Mouse (Mus musculus): Measurements from ENCODE around the gene Scgb2b26.

The Scgb2b26 gene

GRCm38 (mm10) chr7:33944940-33945339 lies at the start of gene Scgb2b26:
Gene Scgb2b26 (minus strand): TSS chr7:33945040.
- no peak for DNase-seq (ENCODE audit: low spot score in 2 of 2)

GRCm38 (mm10) chr7:33982281-33982680 lies 37.4 kb upstream of the Scgb2b26 start:
- DNase-seq (ENCODE audit: low spot score in 2 of 2): peak in 1 of 2 experiments; percentile 9

- no peak for DNase-seq (ENCODE audit: low spot score in 2 of 2)
Observed at GRCm38 (mm10) chr7:33902982-33903381, 41.9 kb downstream of the Scgb2b26 start.

DNA sequence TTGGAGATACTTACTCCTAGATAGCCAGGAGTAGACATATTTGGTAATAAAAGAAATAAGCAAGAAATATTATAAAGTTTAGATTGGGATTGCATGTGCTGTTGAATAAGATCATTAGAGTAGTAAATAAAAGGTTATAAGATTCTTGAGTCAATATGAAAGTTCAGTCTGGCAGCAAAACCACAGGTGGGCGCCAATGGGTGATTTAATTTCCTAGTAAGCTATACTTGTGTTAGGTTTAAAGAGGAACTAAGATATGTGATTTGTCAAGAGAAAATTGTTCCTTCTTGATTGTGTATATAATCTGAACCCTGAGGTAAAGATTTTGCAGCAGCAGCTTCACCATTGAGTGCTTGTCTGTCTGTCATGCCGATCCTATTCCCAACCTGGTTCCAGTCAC lies 44.0 kb downstream of the Scgb2b26 start:
- no peak for DNase-seq (ENCODE audit: low spot score in 2 of 2)

DNA sequence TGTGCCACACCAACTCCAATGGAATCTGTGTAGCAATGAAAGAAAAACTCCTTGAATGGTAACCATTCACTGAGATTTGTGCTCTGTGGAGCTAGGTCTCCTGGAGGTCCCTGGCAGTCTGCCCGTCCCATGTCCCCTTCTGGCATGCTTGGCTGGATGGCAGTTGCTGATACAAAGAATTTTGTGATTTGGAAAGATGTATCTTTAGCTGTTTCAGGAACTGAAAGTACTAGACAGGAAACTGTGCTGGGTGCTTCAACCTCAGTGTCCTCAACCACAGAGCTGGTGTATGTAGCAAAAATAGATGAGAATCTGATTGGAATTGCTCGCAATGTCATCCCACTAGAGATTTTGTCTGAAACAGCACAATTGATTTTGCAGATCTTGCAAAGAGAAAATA lies 44.8 kb downstream of the Scgb2b26 start:
- peak in 1 of 2 experiments; percentile 6 for DNase-seq (ENCODE audit: low spot score in 2 of 2)
